Mouse (Mus musculus): Measurements from ENCODE around the gene Cltb. TPM values are rescaled to one million over a fixed set of nuclear protein-coding genes. Genes with fewer than 3 reads are reported as not detected.

Gene Cltb
- polyA plus RNA-seq, 1 experiment from 2014 or later = 20.0 TPM

DNA sequence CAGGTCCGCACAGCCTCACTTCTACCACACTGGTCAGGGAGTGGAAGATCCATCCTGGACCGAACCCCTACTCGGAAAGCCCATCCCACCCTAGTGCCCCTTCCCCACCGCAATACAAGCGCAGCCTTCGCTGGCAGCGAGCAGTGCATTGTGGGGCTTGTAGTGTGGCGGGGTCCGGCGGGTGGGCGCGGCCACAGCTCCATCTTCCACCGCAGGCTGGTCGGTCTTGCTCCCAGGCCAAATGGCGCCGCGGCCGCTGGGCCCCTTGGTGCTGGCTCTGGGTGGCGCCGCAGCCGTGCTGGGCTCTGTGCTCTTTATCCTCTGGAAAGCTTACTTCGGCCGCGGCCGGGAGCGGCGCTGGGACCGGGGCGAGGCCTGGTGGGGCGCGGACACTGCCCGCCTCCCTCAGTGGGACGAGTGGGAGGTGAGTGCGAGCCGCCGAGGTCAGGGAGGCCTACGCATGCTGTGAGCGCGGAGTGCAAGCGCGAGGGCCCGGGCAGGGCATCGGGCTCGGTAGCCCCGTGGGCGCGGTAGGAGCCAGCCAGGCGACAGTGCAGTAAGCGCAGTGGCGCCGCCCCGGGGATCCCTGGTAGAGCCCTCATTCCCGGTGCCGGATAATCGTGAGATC, 36.2 kb downstream of the Cltb start, which contains the start of gene Arl10:
Gene Arl10 (plus strand): TSS at position 162 of the 628 bp plus-strand sequence.
- no peaks in the 10 kb centered on the region for H3K36me3 ChIP-seq (ENCODE audit: control insufficient read depth, insufficient read depth, low read length)
- H3K4me3 ChIP-seq (ENCODE audit: low read depth, low read length) = peak within 1 kb of the TSS; percentile 95
- peak; percentile 95 for ATAC-seq (replicated peaks; ENCODE audit: low FRiP score)
- WGBS = under 1% methylated on average over 55 of the region's 55 CpGs
- H3K9me3 ChIP-seq (ENCODE audit: control insufficient read depth, low read length) = no peaks in the 10 kb centered on the region
- no peaks in the 10 kb centered on the region for H3K27me3 ChIP-seq (ENCODE audit: control insufficient read depth, insufficient read depth, low read length)
- DNase-seq (ENCODE audit: low spot score) = peak; percentile 91
- H3K9ac ChIP-seq (ENCODE audit: low read length) = peak within 1 kb of the TSS; percentile 93
- H3K27ac ChIP-seq (ENCODE audit: low read depth, low read length) = peak within 1 kb of the TSS; percentile 71
- peak within 1 kb of the TSS; percentile 92 for H3K4me2 ChIP-seq (ENCODE audit: low read depth, low read length, severe bottlenecking)
- peaks cover 8% of the 10 kb centered on the region; the same call in 1 of the 2 replicates for H3K4me1 ChIP-seq (replicated peaks; ENCODE audit: control insufficient read depth, insufficient read depth, low read length)

DNA sequence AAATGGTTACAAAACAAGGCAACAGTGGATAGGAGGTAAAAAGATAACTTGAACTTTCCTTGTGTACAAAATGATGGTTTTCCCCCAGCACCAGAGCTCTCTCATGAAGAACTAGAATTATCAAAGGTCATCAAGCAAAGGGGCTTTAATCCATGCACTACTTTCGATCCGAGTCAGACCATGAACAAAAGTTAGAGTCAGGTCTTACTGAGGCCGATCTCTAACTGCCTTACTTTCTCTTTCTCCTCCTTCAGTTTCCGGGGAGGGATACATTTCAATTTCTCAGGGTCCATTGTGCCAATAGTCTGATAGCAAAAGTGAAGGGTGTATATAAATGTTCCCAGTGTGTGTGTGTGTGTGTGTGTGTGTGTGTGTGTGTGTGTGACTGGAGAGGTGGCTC, 38.5 kb downstream of the Cltb start:
- Histone ChIP-seq H3K27me3 (ENCODE audit: control insufficient read depth, insufficient read depth, low read length) (no peaks in the 10 kb centered on the region), H3K4me2 (ENCODE audit: low read depth, low read length, severe bottlenecking) (no peak overlapping the region), H3K36me3 (ENCODE audit: control insufficient read depth, insufficient read depth, low read length) (no peaks in the 10 kb centered on the region), H3K4me3 (ENCODE audit: low read depth, low read length) (no peak overlapping the region), H3K9me3 (ENCODE audit: control insufficient read depth, low read length) (no peaks in the 10 kb centered on the region), H3K27ac (ENCODE audit: low read depth, low read length) (no peak overlapping the region), H3K4me1 (replicated peaks; ENCODE audit: control insufficient read depth, insufficient read depth, low read length) (peaks cover 8% of the 10 kb centered on the region; the same call in 1 of the 2 replicates), H3K9ac (ENCODE audit: low read length) (no peak overlapping the region)
- ATAC-seq (replicated peaks; ENCODE audit: low FRiP score) (no peak), DNase-seq (ENCODE audit: low spot score) (no peak)
- WGBS = 84% methylated on average over 4 of the region's 4 CpGs

GRCm38 (mm10) chr13:54571637-54572036, 39.5 kb downstream of the Cltb start:
- Histone ChIP-seq H3K27me3 (ENCODE audit: control insufficient read depth, insufficient read depth, low read length) (no peaks in the 10 kb centered on the region), H3K9me3 (ENCODE audit: control insufficient read depth, low read length) (no peaks in the 10 kb centered on the region), H3K27ac (ENCODE audit: low read depth, low read length) (no peak overlapping the region), H3K4me1 (replicated peaks; ENCODE audit: control insufficient read depth, insufficient read depth, low read length) (peaks cover 8% of the 10 kb centered on the region; the same call in 1 of the 2 replicates), H3K4me3 (ENCODE audit: low read depth, low read length) (no peak overlapping the region), H3K36me3 (ENCODE audit: control insufficient read depth, insufficient read depth, low read length) (no peaks in the 10 kb centered on the region), H3K9ac (ENCODE audit: low read length) (no peak overlapping the region), H3K4me2 (ENCODE audit: low read depth, low read length, severe bottlenecking) (no peak overlapping the region)
- ATAC-seq (replicated peaks; ENCODE audit: low FRiP score) (no peak), DNase-seq (ENCODE audit: low spot score) (no peak)
- WGBS = 57% methylated on average over 2 of the region's 2 CpGs

- ATAC-seq (replicated peaks; ENCODE audit: low FRiP score) (no peak), DNase-seq (ENCODE audit: low spot score) (no peak)
- Histone ChIP-seq H3K27me3 (ENCODE audit: control insufficient read depth, insufficient read depth, low read length) (no peaks in the 10 kb centered on the region), H3K9ac (ENCODE audit: low read length) (no peak overlapping the region), H3K4me2 (ENCODE audit: low read depth, low read length, severe bottlenecking) (no peak overlapping the region), H3K36me3 (ENCODE audit: control insufficient read depth, insufficient read depth, low read length) (no peaks in the 10 kb centered on the region), H3K4me3 (ENCODE audit: low read depth, low read length) (no peak overlapping the region), H3K4me1 (replicated peaks; ENCODE audit: control insufficient read depth, insufficient read depth, low read length) (peaks cover 7% of the 10 kb centered on the region; the same call in 1 of the 2 replicates), H3K27ac (ENCODE audit: low read depth, low read length) (no peak overlapping the region), H3K9me3 (ENCODE audit: control insufficient read depth, low read length) (no peaks in the 10 kb centered on the region)
- WGBS = 75% methylated on average over 4 of the region's 4 CpGs
Measured at GRCm38 (mm10) chr13:54570736-54571135, 40.4 kb downstream of the Cltb start.

DNA sequence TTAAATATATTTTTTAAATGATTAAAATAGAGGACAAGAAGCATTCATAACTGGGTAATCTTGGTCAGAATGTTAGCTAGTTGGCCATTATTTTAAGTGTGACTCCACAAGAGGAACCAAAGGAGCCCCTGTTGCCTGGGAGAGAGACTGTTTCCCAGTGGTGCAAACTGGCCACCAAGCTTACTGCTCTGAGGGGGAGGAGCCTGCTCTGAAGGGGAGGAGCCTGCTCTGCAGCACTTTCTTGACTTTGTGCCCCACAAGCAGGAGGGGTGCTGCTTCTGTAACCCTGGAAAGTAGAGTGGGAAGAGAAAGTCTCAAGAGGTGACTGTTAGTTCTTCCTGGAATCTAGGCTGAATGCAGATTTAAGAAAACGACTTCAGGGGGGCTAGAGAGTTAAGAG, 41.9 kb downstream of the Cltb start:
- Histone ChIP-seq H3K4me3 (ENCODE audit: low read depth, low read length) (no peak overlapping the region), H3K36me3 (ENCODE audit: control insufficient read depth, insufficient read depth, low read length) (no peaks in the 10 kb centered on the region), H3K9ac (ENCODE audit: low read length) (no peak overlapping the region), H3K4me2 (ENCODE audit: low read depth, low read length, severe bottlenecking) (no peak overlapping the region), H3K9me3 (ENCODE audit: control insufficient read depth, low read length) (no peaks in the 10 kb centered on the region), H3K4me1 (replicated peaks; ENCODE audit: control insufficient read depth, insufficient read depth, low read length) (peaks cover 5% of the 10 kb centered on the region; the same call in 1 of the 2 replicates), H3K27me3 (ENCODE audit: control insufficient read depth, insufficient read depth, low read length) (no peaks in the 10 kb centered on the region), H3K27ac (ENCODE audit: low read depth, low read length) (no peak overlapping the region)
- ATAC-seq (replicated peaks; ENCODE audit: low FRiP score) (no peak), DNase-seq (ENCODE audit: low spot score) (no peak)
- WGBS = 34% methylated on average over 1 of the region's 1 CpGs

GRCm38 (mm10) chr13:54568380-54568779, 42.8 kb downstream of the Cltb start:
- 39% methylated on average over 5 of the region's 5 CpGs for WGBS
- H3K36me3 ChIP-seq (ENCODE audit: control insufficient read depth, insufficient read depth, low read length) = no peaks in the 10 kb centered on the region
- H3K4me3 ChIP-seq (ENCODE audit: low read depth, low read length) = no peak overlapping the region
- ATAC-seq (replicated peaks; ENCODE audit: low FRiP score) (no peak), DNase-seq (ENCODE audit: low spot score) (no peak)
- H3K9me3 ChIP-seq (ENCODE audit: control insufficient read depth, low read length) = no peaks in the 10 kb centered on the region
- peaks cover 10% of the 10 kb centered on the region; the same call in 1 of the 2 replicates for H3K4me1 ChIP-seq (replicated peaks; ENCODE audit: control insufficient read depth, insufficient read depth, low read length)
- H3K9ac ChIP-seq (ENCODE audit: low read length) = no peak overlapping the region
- no peak overlapping the region for H3K4me2 ChIP-seq (ENCODE audit: low read depth, low read length, severe bottlenecking)
- H3K27me3 ChIP-seq (ENCODE audit: control insufficient read depth, insufficient read depth, low read length) = no peaks in the 10 kb centered on the region
- H3K27ac ChIP-seq (ENCODE audit: low read depth, low read length) = no peak overlapping the region

- peak; percentile 71 for DNase-seq (ENCODE audit: low spot score)
- Histone ChIP-seq H3K27me3 (ENCODE audit: control insufficient read depth, insufficient read depth, low read length) (no peaks in the 10 kb centered on the region), H3K4me1 (replicated peaks; ENCODE audit: control insufficient read depth, insufficient read depth, low read length) (peaks cover 6% of the 10 kb centered on the region; the same call in 1 of the 2 replicates), H3K4me3 (ENCODE audit: low read depth, low read length) (peak overlapping the region; percentile 81), H3K27ac (ENCODE audit: low read depth, low read length) (no peak overlapping the region), H3K9ac (ENCODE audit: low read length) (peak overlapping the region; percentile 91; the same call in 1 of the 2 replicates), H3K9me3 (ENCODE audit: control insufficient read depth, low read length) (no peaks in the 10 kb centered on the region), H3K36me3 (ENCODE audit: control insufficient read depth, insufficient read depth, low read length) (no peaks in the 10 kb centered on the region), H3K4me2 (ENCODE audit: low read depth, low read length, severe bottlenecking) (peak overlapping the region; percentile 34)
- WGBS = 40% methylated on average over 8 of the region's 8 CpGs
- peak; percentile 62 for ATAC-seq (replicated peaks; ENCODE audit: low FRiP score)
Measured at GRCm38 (mm10) chr13:54565594-54566345, 45.4 kb downstream of the Cltb start.

DNA sequence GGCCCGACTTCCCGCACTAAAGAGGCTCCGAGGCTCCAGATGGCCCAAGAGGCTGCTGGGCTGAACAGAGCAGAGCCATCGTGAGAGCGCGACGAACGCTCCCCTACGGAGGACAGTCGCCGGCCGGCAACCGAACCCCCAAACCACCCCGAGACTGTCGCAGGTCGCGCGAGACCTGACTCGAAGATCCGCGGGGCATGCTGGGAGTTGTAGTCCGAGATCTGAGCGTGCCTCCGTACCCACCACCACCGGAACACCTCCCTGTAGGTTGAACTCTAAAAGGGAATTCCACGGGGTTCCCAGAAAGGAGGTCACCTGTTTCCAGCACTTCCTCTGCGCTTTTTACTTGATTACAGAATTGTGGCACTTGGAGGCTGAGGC, 46.0 kb downstream of the Cltb start, which contains the start of gene 4833439L19Rik:
Gene 4833439L19Rik (minus strand): TSS at position 235 of the 381 bp plus-strand sequence.
- Histone ChIP-seq H3K4me2 (ENCODE audit: low read depth, low read length, severe bottlenecking) (peak within 1 kb of the TSS; percentile 58), H3K9ac (ENCODE audit: low read length) (peak within 1 kb of the TSS; percentile 91), H3K9me3 (ENCODE audit: control insufficient read depth, low read length) (no peaks in the 10 kb centered on the region), H3K27me3 (ENCODE audit: control insufficient read depth, insufficient read depth, low read length) (no peaks in the 10 kb centered on the region), H3K4me1 (replicated peaks; ENCODE audit: control insufficient read depth, insufficient read depth, low read length) (peaks cover 6% of the 10 kb centered on the region; the same call in 1 of the 2 replicates), H3K27ac (ENCODE audit: low read depth, low read length) (no peak within 1 kb of the TSS), H3K36me3 (ENCODE audit: control insufficient read depth, insufficient read depth, low read length) (peaks cover 1% of the 10 kb centered on the region; the same call in 1 of the 2 replicates), H3K4me3 (ENCODE audit: low read depth, low read length) (peak within 1 kb of the TSS; percentile 81)
- WGBS = under 1% methylated on average over 27 of the region's 27 CpGs
- DNase-seq (ENCODE audit: low spot score) = peak; percentile 97
- ATAC-seq (replicated peaks; ENCODE audit: low FRiP score) = peak; percentile 94
